14 mouse cellular contexts compared by ENCODE assay signal in the genomic region with DNA sequence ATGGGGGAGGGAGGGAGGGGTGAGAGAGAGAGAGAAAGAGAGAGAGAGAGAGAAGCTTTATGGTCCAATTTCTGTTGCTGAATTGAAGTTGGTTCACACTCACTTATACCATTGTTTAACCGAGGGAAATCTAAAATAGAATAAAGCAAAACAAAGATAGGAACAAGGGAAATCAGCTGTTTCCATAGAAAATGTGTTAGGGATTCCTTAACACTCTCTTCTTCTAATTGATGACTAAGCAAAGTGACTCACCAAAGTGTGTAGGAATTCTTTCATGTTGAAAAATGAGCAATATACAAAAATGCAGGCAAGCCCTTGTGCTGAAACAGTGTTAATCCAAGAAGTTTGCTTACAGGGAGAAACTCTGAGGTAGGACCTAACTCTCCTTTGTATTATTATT.
"Had no signal": no experiment of that assay in that cellular context is flagged by ENCODE, and none has a peak within 500 bp of the region (broad histone marks: within the 10 kb centered on the region; RNA-seq: fewer than 3 reads in every experiment).

No protein-coding gene starts in this region.

- DNase-seq: gastrocnemius, postnatal 14 days; gastrocnemius, postnatal 36 days; heart, adult 11 months; heart, adult 2 months; heart, postnatal 14 days; heart, postnatal 36 days; kidney, adult 11 months; kidney, adult 2 months; kidney, adult 9 months; kidney, postnatal 14 days; kidney, postnatal 36 days; layer of hippocampus, adult 9-11 months; layer of hippocampus, postnatal 36 days; left cerebral cortex, postnatal 4 days had no signal
